Mouse (Mus musculus): ENCODE results near the gene Vmp1. TPM values are rescaled to one million over a fixed set of nuclear protein-coding genes. Genes with fewer than 3 reads are reported as not detected.

The Vmp1 gene
- polyA plus RNA-seq, 1 experiment from 2014 or later = 123 TPM

DNA sequence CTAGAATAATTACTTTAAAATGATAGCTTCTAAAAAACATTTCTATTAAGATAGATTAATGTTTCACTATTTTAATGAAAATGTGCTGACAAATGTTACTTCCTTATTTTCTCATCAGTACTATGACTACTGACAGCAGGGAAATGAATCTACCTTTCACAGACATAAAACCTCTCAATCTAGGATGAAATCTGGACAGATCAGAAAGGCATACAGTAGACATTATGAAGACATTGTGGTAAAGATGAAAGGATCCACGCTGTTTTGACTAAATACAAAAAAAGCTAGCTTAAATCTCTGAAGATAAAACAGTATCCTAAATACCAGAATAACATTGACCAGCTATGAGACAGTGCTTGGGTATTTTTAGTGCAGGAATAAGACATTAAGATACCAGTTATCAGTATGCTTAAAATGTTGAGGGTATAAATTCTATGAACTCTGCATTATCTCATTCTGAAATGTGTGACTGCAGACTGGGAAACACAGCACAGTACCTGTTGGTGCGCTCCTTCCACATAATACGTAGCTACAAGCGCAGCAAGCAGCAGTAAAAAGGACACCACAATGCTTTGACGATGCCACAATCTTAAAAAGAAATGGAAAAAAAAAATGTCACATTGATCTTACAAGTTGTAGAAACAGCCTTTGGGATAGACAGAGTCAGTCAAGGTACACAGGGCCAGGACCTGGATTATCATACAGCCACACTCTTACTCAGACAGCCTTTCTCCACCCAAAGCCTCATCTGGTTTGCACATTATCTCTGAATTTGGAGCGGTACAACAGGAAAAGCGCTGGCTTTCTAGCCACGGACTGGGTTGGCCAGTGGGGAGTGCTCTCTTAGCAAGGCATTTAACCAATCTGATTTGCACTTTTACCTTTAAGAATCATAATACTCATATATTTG, 20.4 kb downstream of the Vmp1 start:
- H3K4me3 ChIP-seq (ENCODE audit: low read length) = no peak overlapping the region
- no peak overlapping the region for H3K9ac ChIP-seq (ENCODE audit: low read depth, low read length)
- no peaks in the 10 kb centered on the region for H3K4me1 ChIP-seq (ENCODE audit: control insufficient read depth, insufficient read depth, low read depth, low read length)
- H3K36me3 ChIP-seq (ENCODE audit: control insufficient read depth, insufficient read depth, low read length) = peaks cover 10% of the 10 kb centered on the region
- WGBS = 93% methylated on average over 8 of the region's 8 CpGs
- no peak overlapping the region for H3K27ac ChIP-seq (ENCODE audit: low read depth, low read length)
- H3K27me3 ChIP-seq (replicated peaks; ENCODE audit: control insufficient read depth, insufficient read depth, low read length) = no peaks in the 10 kb centered on the region
- no peak for ATAC-seq
- H3K9me3 ChIP-seq (ENCODE audit: control insufficient read depth, low read length) = no peaks in the 10 kb centered on the region
- no peak overlapping the region for H3K4me2 ChIP-seq (ENCODE audit: low read length)

DNA sequence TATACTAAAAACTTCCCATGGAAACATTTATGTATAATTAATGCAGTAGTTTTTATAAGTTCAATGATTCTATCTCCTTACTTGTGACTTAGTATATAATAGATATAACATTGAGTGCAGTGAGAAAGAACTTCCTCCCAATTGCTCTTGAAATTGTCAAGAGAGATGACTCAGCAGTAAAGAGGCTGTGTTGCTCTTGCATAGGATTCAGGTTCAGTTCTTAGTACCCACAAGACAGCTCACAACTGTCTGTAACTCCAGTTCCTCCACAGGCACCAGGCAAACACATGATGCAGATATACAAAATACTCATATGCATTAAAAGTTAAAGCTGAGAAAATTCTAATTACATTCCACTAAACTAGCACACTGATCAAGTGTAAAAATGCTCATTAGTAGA, 25.8 kb downstream of the Vmp1 start:
- ATAC-seq = no peak
- peaks cover 5% of the 10 kb centered on the region; the same call in 1 of the 2 replicates for H3K36me3 ChIP-seq (ENCODE audit: control insufficient read depth, insufficient read depth, low read length)
- H3K4me1 ChIP-seq (ENCODE audit: control insufficient read depth, insufficient read depth, low read depth, low read length) = no peaks in the 10 kb centered on the region
- H3K9ac ChIP-seq (ENCODE audit: low read depth, low read length) = no peak overlapping the region
- no peaks in the 10 kb centered on the region for H3K9me3 ChIP-seq (ENCODE audit: control insufficient read depth, low read length)
- H3K27me3 ChIP-seq (replicated peaks; ENCODE audit: control insufficient read depth, insufficient read depth, low read length) = no peaks in the 10 kb centered on the region
- H3K4me3 ChIP-seq (ENCODE audit: low read length) = no peak overlapping the region
- no peak overlapping the region for H3K27ac ChIP-seq (ENCODE audit: low read depth, low read length)
- no peak overlapping the region for H3K4me2 ChIP-seq (ENCODE audit: low read length)

DNA sequence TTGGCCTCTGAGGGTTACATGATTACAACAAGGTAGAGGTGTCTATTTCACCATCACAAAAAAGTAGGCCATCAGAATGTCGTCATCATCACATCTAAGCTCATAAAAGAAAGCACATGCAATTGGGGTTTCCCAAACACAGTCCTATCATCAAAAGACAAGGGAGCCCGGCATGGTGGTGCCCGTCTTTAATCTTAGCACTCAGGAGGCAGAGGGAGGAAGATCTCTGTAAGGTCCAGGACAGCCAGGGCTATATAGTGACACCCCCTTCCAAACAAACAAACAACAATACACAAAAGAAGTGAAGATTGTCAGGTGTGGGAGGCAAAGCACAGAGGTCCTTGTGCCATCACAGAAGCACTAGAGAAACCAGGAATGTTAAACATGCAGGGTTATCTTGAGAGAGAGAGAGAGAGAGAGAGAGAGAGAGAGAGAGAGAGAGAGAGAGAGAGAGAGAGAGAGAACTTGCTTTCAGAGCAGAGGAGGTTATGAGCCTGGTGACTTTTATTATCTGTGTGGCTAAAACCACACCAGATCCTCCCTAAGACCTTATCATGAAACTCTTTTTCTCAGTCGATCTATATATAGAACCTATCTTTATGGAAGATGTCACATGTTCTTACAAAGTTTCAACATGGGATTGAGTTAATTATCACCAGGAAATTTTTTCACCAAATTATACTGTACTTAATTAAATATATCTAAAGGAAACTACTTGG, 26.6 kb downstream of the Vmp1 start:
- H3K4me3 ChIP-seq (ENCODE audit: low read length) = no peak overlapping the region
- H3K4me1 ChIP-seq (ENCODE audit: control insufficient read depth, insufficient read depth, low read depth, low read length) = no peaks in the 10 kb centered on the region
- no peak overlapping the region for H3K9ac ChIP-seq (ENCODE audit: low read depth, low read length)
- ATAC-seq = no peak
- 91% methylated on average over 4 of the region's 4 CpGs for whole genome bisulfite sequencing
- H3K9me3 ChIP-seq (ENCODE audit: control insufficient read depth, low read length) = no peaks in the 10 kb centered on the region
- no peak overlapping the region for H3K27ac ChIP-seq (ENCODE audit: low read depth, low read length)
- H3K4me2 ChIP-seq (ENCODE audit: low read length) = no peak overlapping the region
- H3K36me3 ChIP-seq (ENCODE audit: control insufficient read depth, insufficient read depth, low read length) = peaks cover 3% of the 10 kb centered on the region; the same call in 1 of the 2 replicates
- no peaks in the 10 kb centered on the region for H3K27me3 ChIP-seq (replicated peaks; ENCODE audit: control insufficient read depth, insufficient read depth, low read length)

DNA sequence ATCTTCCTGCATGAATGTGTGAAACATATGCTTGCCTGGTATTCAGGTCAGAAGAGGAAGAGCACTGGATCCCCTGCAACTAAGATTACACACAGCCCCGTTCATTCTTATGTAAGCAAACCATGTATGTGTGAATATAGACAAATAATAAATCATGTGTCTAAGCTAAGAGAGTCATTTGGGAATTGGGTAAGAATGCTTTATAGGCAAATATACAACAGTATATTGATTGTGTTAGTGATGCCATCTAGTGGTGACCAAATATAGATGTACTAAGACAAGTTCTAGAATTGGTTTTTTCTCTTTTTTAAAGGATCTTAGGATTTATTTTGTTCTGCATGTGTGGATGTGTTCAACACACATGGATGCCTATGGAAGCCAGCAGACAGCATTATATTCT, 28.0 kb downstream of the Vmp1 start:
- no peaks in the 10 kb centered on the region for H3K9me3 ChIP-seq (ENCODE audit: control insufficient read depth, low read length)
- ATAC-seq = no peak

DNA sequence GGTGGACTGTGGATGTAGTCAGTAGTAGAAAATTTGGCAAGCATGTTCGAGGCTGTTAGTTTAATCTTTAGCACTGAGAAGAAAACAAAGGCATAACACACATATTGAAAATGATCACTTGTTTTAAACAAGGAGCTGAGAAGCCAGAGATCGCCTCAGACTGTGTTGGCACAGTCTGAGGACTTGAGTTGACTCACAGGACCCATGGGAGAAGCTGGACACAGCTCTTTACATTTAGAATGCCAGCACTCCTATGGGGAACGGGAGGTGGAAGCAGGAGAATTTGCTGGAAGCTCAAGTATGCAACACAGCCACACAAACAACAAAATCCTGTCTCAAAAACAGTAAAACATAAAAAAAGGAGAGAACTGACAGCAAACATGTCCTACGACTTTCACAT, 29.5 kb downstream of the Vmp1 start:
- 93% methylated on average over 4 of the region's 4 CpGs for WGBS
- Histone ChIP-seq H3K4me1 (ENCODE audit: control insufficient read depth, insufficient read depth, low read depth, low read length) (no peaks in the 10 kb centered on the region), H3K36me3 (ENCODE audit: control insufficient read depth, insufficient read depth, low read length) (no peaks in the 10 kb centered on the region), H3K9ac (ENCODE audit: low read depth, low read length) (no peak overlapping the region), H3K4me3 (ENCODE audit: low read length) (no peak overlapping the region), H3K27me3 (replicated peaks; ENCODE audit: control insufficient read depth, insufficient read depth, low read length) (no peaks in the 10 kb centered on the region), H3K27ac (ENCODE audit: low read depth, low read length) (no peak overlapping the region), H3K9me3 (ENCODE audit: control insufficient read depth, low read length) (no peaks in the 10 kb centered on the region), H3K4me2 (ENCODE audit: low read length) (no peak overlapping the region)
- ATAC-seq = no peak

More for the DNA sequence above, 28.0 kb downstream of the Vmp1 start:
- WGBS = 49% methylated on average over 1 of the region's 1 CpGs
- H3K9ac ChIP-seq (ENCODE audit: low read depth, low read length) = no peak overlapping the region
- H3K4me1 ChIP-seq (ENCODE audit: control insufficient read depth, insufficient read depth, low read depth, low read length) = no peaks in the 10 kb centered on the region
- no peaks in the 10 kb centered on the region for H3K36me3 ChIP-seq (ENCODE audit: control insufficient read depth, insufficient read depth, low read length)
- no peak overlapping the region for H3K27ac ChIP-seq (ENCODE audit: low read depth, low read length)
- H3K27me3 ChIP-seq (replicated peaks; ENCODE audit: control insufficient read depth, insufficient read depth, low read length) = no peaks in the 10 kb centered on the region
- no peak overlapping the region for H3K4me3 ChIP-seq (ENCODE audit: low read length)
- H3K4me2 ChIP-seq (ENCODE audit: low read length) = no peak overlapping the region

DNA sequence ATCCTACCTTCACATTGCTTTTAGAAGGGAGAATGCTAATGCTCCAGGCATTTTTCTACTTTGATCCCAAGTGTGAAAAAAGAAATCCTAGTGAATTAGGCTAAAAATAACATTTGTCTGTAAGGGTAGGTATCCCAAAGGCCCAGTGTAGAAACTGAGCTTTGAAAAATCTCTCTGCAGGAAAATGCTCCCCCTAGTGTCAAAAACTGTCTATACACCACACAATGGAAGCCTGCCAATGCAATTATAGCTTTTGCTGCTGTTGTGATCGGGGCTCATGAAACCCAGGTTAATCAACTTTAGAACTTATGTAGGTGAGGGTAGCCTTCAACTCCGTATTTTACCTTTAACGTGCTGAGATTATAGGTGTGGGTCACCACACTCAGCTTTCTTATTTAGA, 30.2 kb downstream of the Vmp1 start:
- Histone ChIP-seq H3K9ac (ENCODE audit: low read depth, low read length) (no peak overlapping the region), H3K4me1 (ENCODE audit: control insufficient read depth, insufficient read depth, low read depth, low read length) (no peaks in the 10 kb centered on the region), H3K27ac (ENCODE audit: low read depth, low read length) (no peak overlapping the region), H3K4me2 (ENCODE audit: low read length) (no peak overlapping the region), H3K4me3 (ENCODE audit: low read length) (no peak overlapping the region), H3K9me3 (ENCODE audit: control insufficient read depth, low read length) (no peaks in the 10 kb centered on the region), H3K36me3 (ENCODE audit: control insufficient read depth, insufficient read depth, low read length) (no peaks in the 10 kb centered on the region), H3K27me3 (replicated peaks; ENCODE audit: control insufficient read depth, insufficient read depth, low read length) (no peaks in the 10 kb centered on the region)
- no peak for ATAC-seq
- whole genome bisulfite sequencing = 43% methylated on average over 3 of the region's 3 CpGs

DNA sequence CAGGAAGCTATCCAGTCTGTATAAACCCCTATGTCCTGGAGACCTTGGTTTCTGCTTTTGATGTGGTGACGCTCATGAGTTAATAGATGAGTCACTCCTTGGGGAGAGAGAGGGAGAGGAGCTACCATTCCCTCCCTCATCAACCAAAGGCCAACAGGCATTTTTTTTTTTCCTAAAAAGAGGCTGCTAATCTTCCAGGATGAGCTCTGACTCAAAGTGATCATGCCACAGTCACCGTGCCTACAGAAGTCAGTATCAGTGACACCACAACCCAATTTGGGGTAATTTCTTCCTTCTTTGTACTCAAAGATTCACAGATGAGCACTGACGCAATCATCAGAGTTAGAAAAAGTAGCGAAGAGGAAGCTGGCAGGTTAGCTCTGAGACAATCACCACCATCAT, 31.1 kb downstream of the Vmp1 start:
- Histone ChIP-seq H3K27ac (ENCODE audit: low read depth, low read length) (no peak overlapping the region), H3K27me3 (replicated peaks; ENCODE audit: control insufficient read depth, insufficient read depth, low read length) (no peaks in the 10 kb centered on the region), H3K4me1 (ENCODE audit: control insufficient read depth, insufficient read depth, low read depth, low read length) (no peaks in the 10 kb centered on the region), H3K9ac (ENCODE audit: low read depth, low read length) (no peak overlapping the region), H3K36me3 (ENCODE audit: control insufficient read depth, insufficient read depth, low read length) (no peaks in the 10 kb centered on the region), H3K4me3 (ENCODE audit: low read length) (no peak overlapping the region), H3K9me3 (ENCODE audit: control insufficient read depth, low read length) (no peaks in the 10 kb centered on the region), H3K4me2 (ENCODE audit: low read length) (no peak overlapping the region)
- ATAC-seq = no peak
- 95% methylated on average over 4 of the region's 4 CpGs for WGBS

DNA sequence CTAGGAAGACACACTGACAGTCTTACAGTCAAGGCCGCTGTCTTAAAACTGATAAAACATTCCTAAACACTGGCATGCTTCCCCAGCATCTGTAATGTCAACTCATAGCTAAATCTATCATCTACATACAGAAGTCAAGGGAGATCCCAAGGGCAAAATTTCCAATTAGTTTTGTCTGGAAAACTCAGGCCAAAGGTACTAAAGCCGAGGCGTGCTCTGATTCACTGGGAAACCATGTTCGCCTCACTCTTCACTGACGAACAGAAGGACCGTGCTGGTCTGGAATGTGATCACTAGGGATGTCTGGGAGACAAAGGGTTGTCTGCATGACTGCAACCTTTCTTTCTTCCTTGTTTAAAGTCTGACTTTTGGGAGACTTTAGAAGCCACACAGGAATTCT, 33.0 kb downstream of the Vmp1 start:
- ATAC-seq = no peak
- H3K27me3 ChIP-seq (replicated peaks; ENCODE audit: control insufficient read depth, insufficient read depth, low read length) = no peaks in the 10 kb centered on the region
- H3K27ac ChIP-seq (ENCODE audit: low read depth, low read length) = no peak overlapping the region
- H3K9ac ChIP-seq (ENCODE audit: low read depth, low read length) = no peak overlapping the region
- H3K4me1 ChIP-seq (ENCODE audit: control insufficient read depth, insufficient read depth, low read depth, low read length) = no peaks in the 10 kb centered on the region
- no peaks in the 10 kb centered on the region for H3K36me3 ChIP-seq (ENCODE audit: control insufficient read depth, insufficient read depth, low read length)
- H3K4me3 ChIP-seq (ENCODE audit: low read length) = no peak overlapping the region
- WGBS = 39% methylated on average over 6 of the region's 6 CpGs
- H3K4me2 ChIP-seq (ENCODE audit: low read length) = no peak overlapping the region
- H3K9me3 ChIP-seq (ENCODE audit: control insufficient read depth, low read length) = no peaks in the 10 kb centered on the region

DNA sequence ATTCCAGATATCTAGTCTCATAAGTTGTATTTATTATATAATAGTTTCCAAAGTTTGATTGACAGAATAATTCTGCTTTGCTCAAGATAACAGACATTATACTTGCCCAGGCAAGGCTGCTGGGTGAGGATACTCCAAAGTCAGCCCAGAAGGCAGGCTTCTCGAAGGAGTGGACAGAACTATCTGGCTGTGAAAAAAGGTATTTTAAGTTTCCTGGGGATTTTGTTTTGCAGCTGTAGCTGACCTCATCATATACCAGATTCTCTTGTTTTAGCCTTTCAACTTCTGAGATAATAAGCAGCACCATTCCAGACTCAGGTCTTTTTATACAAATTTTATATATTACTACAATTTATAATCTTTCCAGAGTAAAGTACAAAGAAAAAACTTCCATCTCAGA, 34.1 kb downstream of the Vmp1 start:
- Histone ChIP-seq H3K4me3 (ENCODE audit: low read length) (no peak overlapping the region), H3K4me2 (ENCODE audit: low read length) (no peak overlapping the region), H3K27ac (ENCODE audit: low read depth, low read length) (no peak overlapping the region), H3K36me3 (ENCODE audit: control insufficient read depth, insufficient read depth, low read length) (no peaks in the 10 kb centered on the region), H3K9me3 (ENCODE audit: control insufficient read depth, low read length) (no peaks in the 10 kb centered on the region), H3K9ac (ENCODE audit: low read depth, low read length) (no peak overlapping the region), H3K27me3 (replicated peaks; ENCODE audit: control insufficient read depth, insufficient read depth, low read length) (no peaks in the 10 kb centered on the region), H3K4me1 (ENCODE audit: control insufficient read depth, insufficient read depth, low read depth, low read length) (no peaks in the 10 kb centered on the region)
- 84% methylated on average over 1 of the region's 1 CpGs for WGBS
- no peak for ATAC-seq
